Mouse (Mus musculus) gastrocnemius, postnatal 10 days (tissue): ENCODE data around the gene Mdga1. TPM values are rescaled to one million over a fixed set of nuclear protein-coding genes. Genes with fewer than 3 reads are reported as not detected.

Experiments used
- DNase-seq: peaks from one replicate; pipeline ENCODE4 v3.0.0; 2021; ENCODE audit warnings: mixed read lengths
- total RNA-seq, 2 experiments: library from RNA; stranded (reverse); gene quantifications; 2 replicates each; pipeline ENCODE4 v1.2.3; 2021

Mdga1 gene
- total RNA-seq, 2 experiments from 2014 or later, result 62.3 to 71.8 TPM

DNA sequence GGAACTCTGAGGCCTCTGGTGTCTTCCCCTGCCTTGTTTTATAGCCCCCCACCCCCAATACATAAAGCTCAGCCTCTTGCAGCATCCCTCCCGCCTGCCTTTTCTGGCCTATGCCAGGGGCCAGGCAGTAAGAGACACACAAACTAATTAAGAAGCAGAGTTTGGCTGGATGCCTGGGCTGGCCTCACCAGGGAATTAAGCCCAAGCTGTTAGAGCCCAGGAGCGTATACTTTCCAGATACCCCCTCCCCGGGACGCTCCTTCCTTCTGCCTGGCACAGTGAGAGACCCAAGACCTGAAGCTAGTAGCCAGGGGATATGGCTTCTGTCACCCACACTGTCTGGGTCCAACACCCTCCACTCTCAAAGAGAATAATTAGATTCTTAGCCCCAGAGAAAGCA is 83.8 kb downstream of the Mdga1 start:
- peak; percentile 56 for DNase-seq

DNA sequence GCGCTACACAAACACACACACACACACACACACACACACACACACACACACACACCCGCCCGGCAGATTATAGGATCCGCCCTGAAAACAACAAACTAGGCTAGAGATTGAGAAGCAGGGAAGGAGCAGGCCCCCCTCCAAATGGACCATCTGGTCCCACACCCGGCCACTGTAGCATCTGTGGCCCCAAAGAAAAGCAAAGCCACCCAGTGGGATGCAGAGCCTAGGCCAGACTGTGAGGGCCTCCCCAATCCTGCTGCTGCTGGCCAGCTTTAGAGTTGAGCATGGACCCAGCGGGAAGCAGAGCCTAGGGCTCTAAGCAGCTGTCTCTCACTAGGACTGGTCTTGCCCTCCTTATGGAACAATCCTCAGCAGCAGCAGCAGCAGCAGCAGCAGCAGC is 85.3 kb downstream of the Mdga1 start:
- DNase-seq, result no peak

DNA sequence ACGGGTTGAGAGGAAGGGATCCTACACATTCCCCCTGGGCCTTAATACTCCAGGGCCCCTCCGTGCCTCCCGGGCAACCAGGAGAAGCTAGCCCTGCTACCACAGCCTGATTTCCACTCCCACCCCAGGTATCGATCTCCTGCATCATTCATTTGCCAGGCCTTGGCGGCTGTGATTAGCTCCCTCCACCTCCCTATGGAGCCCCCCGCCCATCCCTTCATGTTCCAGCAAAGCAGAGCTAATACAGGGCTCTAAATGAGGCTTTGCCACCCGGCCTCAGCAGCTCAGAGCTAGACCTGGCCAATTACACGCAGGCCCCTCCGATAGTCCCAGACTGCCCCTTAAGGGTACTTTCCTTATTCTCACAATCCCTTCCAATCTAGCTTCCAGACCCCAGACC is 86.5 kb downstream of the Mdga1 start:
- no peak for DNase-seq

DNA sequence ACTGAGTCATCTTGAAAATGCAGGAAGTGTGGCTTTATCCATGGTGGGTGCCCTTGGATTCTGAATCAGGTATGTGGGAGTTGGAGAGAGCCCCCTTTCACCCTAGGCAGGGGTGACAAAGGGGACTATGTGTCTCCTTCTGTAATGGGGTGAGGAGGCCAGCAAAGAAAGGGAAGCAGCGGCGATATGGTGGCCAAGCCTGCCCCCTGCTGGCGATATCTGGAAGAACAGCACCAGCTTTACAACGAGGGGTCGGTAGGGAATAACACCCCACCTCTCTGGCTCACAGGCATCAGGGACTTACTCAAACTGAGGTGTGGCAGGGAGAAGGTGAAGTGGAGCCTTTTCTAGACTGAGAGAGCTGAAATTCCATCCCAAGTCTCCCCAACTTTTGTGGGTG is 87.0 kb downstream of the Mdga1 start:
- DNase-seq, result peak; percentile 77

DNA sequence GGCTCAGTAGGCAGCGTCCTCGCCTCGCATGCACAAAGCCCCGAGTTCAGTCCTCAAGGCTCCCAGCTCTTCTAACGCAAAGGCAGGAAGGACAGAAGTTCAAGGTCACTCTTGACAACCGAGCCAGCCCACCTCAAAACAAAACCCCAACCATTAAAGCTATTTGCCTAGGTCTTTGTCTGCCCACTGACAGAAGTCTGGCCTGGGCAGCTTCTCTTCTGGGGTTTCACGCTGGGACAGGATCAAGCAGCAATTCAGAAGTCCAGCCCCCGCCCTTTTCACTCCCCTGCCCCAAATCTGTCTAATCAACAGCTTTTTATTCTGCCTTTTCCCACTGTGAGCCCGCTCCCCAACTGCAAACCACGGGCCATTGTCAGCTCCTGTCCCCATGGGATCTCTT is 89.6 kb downstream of the Mdga1 start:
- DNase-seq, result no peak

DNA sequence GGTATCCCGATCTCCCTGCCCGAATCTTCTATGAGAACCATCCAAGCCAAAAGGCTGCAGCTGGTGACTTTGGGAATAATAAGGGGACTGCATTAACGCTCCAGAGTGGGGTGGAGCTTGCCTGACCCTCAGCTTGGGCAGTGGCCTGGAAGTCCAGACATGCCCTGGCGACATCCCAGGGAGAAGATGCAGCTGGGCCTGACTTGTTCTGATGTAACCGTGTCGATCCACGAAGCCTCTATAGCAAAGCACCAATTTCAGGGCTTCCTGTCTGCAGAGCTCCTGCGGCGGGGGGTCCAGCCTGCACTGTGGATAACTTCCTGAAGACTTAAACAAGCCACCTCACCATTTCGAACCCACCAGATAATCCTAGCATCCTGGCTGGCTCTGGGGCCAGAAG is 90.9 kb downstream of the Mdga1 start:
- DNase-seq, result no peak

DNA sequence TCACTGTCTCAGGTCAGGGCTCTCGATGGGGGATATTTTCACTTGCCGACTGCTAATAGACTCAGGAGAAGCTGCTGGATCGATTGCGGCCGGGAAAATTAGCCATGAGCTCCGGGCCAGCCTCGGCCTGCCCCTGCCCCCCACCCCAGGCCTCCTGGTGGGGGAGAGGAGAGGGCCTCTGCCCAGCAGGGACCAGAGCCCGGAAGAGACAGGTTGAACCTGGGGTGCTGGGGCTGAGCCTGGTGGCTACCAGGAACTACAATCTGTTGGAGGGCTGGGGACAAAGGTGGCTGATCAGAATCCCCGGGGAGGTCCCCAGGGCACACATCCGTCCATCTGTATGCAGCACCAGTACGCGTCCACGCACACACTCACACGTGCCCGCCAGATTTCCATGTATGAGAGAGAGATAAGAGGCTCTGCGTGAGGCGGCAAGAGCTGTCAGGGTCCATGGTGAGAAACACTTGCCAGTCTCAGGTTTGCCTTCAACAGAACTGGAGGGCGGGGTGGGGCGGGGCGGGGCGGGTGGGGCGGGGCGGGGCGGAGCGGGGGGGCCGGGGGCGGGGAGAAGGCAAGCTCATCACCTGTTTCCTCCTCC is 95.7 kb downstream of the Mdga1 start:
- no peak for DNase-seq

DNA sequence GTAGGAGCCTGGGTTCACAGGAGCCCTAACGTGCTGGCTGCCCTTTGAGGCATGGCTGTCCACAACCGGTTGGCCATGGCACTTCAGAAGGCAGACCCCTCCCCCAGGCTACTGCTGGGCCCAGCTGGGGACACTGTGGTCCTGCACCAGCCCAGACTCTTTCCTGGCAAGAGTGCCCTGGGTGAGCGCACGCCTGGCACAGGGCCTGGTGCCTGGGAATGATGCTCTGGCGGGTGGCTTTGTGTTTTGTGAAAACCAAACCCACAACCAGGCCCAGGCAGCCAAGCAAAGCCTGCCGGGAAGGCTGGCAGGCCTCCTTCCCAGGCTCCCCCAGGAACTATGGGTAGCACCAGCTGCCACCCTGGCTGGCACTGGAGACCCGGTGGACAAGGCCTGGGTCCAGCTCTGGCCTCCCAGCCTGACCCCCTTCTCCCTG is 96.3 kb downstream of the Mdga1 start:
- DNase-seq, result peak; percentile 66

DNA sequence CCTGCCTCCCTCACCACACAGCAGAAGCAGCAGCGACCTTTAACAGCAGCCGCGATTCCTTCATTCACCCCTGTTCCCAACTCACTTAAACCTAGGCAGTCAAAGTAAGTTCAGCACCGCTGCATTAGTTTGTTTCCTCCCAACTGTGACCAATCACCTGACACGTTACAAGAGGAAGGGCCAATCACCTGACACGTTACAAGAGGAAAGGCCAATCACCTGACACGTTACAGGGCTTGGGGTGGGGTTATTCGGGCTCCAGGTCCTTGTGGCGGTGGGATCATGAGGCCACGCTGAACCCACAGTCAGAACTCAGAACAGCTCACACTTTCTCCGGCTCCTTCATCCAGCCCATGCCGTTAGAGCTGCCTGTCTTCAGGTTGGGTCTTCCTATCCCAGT is 99.6 kb downstream of the Mdga1 start:
- DNase-seq, result no peak

DNA sequence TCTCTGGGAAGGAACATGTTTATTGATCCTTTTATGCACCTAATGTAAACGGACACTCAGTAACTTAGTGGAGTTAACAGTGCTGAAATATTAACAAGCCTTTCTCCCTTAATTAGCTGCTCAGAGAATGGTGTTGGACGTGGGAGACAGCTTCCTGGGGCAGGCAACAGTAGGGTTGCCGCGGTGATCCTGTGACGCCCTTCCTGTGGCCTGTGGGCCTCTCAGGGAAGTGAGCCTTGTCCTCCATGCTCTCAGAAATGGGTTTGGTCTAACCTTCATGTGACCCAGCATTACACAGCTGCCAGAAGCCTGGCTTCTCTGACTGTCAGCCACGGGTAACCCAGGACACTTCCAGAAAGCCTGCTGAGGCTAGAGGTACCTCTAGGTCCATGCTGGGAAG is 104.0 kb downstream of the Mdga1 start:
- no peak for DNase-seq

DNA sequence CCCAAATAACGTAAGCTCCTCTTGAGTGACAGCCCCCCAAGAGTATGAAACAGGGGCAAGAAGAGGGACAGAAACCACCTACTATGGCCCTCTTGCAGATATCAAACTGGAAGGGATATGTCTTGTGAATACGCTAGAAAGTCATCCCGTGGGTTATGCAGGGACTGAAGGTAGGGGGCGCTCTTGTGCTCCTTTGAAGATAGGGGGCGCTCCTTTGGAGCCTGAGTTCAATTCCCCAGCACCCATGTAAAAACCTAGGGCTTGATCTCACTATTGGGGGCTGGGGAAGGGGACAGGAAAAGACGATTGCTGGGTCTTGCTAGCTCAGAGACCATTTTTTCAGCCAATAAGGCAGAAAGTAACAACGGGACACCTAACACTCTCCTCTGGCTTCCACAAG is 105.4 kb downstream of the Mdga1 start:
- no peak for DNase-seq

DNA sequence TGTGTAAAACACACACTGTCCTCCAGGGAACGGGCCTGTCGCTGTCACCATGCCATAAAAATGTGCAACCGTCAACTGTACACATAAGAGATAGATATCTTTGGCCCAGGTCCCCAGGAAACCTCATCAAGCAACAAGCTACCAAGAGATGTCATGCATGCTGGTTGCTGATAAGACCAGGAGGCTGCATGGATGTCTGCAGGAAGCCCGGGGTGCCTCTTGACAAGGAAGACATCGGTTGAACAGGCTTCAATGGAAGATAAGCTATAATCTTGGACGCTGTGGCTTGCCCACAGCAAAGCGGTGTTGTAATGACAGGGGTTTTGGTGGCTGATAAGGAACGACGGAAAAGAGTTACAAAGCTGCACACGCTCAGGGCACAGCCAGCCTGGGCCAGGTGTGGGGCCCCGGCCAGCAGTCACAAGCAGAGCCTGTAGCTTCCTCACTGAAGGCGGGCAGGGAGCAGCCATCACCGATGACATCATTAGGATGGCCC is 110.1 kb downstream of the Mdga1 start:
- no peak for DNase-seq

DNA sequence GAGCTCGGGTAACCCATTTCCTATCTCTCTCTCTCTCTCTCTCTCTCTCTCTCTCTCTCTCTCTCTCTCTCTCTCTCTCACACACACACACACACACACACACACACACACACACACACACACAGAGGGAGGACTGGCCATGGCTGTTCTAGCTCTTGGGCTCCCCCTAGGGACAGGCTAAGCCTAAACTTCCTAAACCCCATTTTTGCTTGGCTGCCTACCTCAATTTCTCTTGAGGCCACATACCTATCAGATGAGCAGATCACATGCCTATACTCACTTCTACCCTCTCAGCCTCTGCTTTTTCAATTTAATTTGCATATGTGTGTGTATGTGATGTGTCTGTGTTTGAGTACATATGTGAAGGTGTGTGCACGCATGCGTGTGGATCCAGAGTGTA is 111.1 kb downstream of the Mdga1 start:
- peak; percentile 48 for DNase-seq

DNA sequence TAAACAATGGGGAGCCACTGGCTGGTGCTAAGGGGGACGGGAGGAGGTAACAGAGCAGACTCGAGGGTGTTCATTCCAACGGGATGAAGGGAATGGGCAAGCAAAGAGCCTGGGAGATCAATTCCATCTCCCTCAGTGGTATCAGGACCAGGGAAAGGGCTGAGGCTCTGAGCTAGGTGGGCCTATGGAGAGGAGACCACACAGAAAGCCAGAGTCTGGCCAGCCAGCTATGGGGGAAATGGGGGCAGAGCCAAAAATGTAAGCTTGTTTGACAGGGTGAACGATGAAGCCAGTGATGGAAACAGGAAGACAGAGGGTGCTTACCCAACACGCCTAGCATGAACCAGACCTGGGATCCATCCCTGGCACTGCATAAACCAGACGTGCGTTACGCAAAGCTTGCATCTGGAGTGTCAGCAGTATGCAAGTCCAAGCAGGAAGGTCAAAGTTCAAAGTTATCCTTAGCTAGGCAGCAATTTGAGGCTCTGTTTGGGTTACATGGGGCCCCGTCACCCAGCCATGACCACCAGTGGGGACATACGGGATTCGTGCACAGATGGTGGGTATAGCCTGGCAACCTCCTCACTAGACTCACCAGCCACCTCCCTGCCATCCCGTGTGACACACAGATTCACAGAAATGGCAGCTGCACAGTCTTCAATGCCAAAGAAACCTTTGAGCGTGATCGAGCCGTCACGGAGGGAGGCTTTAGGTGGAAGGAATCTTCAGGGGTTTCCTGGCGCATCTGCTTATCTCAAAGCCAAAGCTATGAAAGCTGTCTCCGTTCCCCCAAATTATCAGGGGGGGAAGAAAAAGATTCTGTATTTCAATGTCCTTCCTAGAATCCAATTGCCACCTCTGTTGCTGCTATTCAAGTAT is 113.9 kb downstream of the Mdga1 start:
- DNase-seq, result no peak

DNA sequence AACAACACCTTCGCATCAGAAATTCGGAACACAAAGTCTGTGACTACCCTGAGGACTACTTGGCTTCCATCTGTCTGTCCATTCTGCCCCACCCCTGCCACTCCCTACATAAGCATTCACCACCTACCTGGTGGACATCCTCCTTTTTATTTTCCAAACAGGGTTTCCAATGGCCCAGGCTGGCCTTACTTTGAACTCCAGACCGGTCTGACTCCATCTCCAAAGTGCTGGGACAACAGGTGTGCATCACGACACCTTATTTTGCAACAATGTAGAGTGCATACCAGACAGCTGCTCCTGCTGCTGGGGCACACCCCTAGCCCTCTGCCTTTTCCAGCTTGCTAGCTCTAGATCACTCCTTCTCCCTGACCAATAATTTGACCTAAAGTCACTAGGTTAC is 115.1 kb downstream of the Mdga1 start:
- no peak for DNase-seq

DNA sequence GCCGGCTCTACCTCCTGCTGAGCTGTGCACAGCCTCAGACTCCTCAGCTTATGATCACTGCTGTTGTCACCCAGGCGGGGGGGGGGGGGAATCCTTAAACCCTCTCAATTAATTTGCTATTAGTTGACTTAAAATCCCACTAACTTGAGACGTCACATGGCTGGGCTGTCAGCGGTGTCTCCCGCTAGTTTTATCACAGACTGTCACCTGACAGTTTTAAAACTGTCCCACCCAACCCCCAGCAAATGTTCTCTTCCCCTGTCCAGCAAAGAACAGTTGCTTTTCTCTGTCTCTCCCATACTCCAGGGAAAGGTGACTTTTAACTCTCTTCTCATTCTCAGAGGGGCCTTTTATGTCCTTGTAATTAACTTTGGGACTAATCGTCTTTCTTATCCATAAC is 115.5 kb downstream of the Mdga1 start:
- DNase-seq, result no peak

DNA sequence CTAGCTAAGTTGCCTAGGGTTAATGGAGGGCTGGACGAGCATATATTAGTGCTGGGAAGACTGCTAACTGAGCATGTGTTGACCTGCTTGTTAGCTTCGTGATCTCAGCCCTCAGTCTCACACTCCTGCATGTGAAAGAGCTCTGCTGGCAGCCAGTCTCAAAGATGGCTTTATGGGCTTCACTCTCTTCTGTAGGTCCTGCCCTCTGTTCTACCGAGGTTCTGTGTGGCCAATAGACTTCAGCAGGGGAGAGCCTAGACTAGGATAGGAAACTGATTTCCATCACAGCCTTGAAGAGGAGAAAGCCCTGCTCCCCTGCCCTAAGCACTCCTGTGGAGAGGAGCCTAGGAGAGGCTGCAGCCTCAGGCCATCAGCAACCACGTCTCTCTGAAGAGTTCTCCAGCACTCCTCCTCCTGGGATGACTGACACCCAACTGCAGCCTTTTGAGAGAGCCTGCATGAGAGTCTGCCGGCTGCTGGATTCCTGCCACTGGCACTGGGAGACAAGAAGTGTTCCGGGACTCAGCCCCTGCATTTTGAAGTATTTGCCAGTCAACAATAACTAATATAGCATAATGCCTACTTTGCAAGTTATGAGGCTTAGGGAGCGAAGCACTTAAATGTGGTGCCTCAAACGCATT is 116.9 kb downstream of the Mdga1 start:
- no peak for DNase-seq

DNA sequence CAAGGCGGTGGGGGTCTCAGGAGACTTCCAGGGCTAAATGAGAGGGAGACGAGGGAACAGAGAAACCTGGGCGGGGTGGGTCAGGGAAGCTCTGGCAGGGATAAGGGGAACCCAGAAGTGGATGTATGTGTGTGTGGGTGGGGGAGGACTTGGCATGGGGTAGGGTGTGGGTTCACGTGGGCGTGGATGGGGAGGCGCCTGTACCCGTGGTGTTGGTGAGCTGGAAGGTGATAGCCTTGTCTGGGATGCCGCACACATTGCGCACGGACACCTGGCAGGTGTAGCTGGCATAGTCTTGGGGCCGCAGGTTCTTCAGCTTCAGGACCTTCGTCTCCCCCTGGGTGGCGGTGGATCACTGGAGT is 120.5 kb downstream of the Mdga1 start:
- DNase-seq, result no peak

DNA sequence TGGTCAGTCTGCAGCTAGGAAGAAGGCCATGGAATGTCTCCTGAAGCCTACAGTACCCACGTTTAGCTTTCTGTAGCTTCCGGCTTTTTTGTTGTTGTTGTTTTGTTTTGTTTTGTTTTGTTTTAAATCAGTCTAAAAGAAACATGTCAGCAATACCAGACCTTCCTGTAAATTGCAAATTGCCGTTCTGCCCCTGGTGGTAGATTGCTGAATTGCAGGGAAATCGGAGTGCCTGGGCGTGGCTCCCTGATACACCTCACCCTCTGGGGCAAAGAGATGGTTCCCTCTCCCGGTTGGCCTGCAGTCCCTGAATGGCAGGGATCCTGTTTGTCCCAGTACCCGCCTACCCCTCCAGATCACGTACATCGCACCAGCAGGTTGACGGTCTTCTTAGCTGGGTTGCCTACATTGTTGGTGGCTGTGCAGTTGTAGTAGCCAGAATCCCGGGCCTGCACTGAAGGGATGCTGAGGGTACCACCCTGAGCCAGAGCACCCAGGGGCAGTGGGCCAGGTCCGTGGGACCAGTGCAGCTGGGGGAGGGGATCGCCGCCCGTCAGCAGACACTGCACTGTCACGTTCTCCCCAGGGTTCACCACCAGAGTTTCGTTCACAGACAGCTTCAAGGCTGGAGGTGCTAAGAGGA is 121.0 kb downstream of the Mdga1 start:
- peak; percentile 79 for DNase-seq

DNA sequence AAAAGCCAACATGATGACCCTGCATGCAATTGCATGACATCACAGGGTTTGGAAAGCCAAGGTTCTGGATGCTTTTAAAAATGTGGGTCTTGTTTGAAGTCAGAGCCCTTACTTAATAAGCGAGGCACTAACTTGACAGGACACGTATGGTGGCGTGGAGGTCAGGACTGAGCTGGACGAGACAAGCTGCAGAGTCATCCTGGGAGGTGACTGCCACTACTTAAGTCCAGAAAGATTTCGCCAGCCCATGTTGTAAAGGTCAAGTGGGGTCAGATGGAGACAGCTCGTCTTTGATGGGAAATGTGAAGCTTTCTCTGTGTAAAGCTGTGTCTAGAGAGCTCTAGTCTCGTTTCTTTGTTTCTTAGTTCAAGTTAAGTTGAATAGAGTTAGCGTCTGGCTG is 122.6 kb downstream of the Mdga1 start:
- DNase-seq, result no peak

DNA sequence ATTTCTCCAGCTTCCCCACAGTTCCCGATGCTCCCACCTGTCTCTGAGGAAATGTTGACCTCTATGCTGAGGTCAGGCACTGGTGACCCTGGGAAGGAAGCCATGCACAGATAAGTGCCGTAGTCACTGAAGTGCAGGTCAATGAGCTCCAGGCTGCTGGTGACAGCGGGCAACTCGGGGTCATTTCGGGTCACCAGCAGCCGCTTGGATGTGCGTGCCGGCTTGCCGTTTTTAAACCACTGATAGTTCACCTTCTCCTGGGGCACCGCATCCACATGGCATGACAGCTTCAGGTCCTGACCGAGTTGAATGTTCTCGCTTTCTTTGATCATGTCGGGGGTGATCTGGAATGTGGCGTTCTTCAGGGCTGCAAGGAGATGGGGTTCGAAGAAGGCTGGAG is 123.6 kb downstream of the Mdga1 start:
- no peak for DNase-seq

DNA sequence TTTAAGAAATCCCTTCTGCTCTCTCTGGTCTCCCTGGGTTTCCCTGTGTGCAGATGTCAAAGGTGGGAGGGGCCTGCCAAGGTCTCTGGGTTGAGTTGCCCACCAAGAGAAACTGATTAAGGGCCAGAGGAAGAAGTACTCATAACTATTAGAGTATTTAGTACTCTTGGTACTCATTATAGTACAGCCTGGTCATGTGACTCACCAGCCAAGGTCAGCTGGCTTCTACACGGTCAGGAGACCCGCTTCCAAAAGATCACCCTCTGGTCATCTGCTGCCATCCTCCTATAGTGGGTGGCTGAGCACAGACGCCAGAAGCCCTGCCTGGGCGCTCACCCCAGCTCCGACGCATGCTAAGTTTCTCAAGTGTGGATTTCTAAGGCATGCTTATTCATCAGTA is 124.9 kb downstream of the Mdga1 start:
- DNase-seq, result no peak
